Mouse (Mus musculus): ENCODE data around the gene Lbhd2.

Gene Lbhd2

GRCm38 (mm10) chr12:111447350-111447749 is 40.7 kb downstream of the Lbhd2 start:
- no peak for DNase-seq (ENCODE audit: low spot score in 2 of 2)

GRCm38 (mm10) chr12:111447898-111448760 is 41.5 kb downstream of the Lbhd2 start:
- DNase-seq (ENCODE audit: low spot score in 2 of 2): no peak

GRCm38 (mm10) chr12:111448931-111449705 is 42.5 kb downstream of the Lbhd2 start:
- no peak for DNase-seq (ENCODE audit: low spot score in 2 of 2)

- DNase-seq (ENCODE audit: low spot score in 2 of 2): no peak
Observed at GRCm38 (mm10) chr12:111450359-111450758, 43.8 kb downstream of the Lbhd2 start.

- DNase-seq (ENCODE audit: low spot score in 2 of 2): no peak
Observed at GRCm38 (mm10) chr12:111451561-111451960, 45.0 kb downstream of the Lbhd2 start.

- no peak for DNase-seq (ENCODE audit: low spot score in 2 of 2)
Observed at GRCm38 (mm10) chr12:111454021-111454420, 47.4 kb downstream of the Lbhd2 start.

GRCm38 (mm10) chr12:111454543-111455280 is 48.1 kb downstream of the Lbhd2 start:
- no peak for DNase-seq (ENCODE audit: low spot score in 2 of 2)

GRCm38 (mm10) chr12:111455311-111455846 is 48.8 kb downstream of the Lbhd2 start:
- DNase-seq (ENCODE audit: low spot score in 2 of 2): no peak

GRCm38 (mm10) chr12:111455860-111456259 is 49.3 kb downstream of the Lbhd2 start:
- DNase-seq (ENCODE audit: low spot score in 2 of 2): no peak

- DNase-seq (ENCODE audit: low spot score in 2 of 2): no peak
Observed at GRCm38 (mm10) chr12:111457742-111458141, 51.1 kb downstream of the Lbhd2 start.

Data from right cerebral cortex, postnatal 36 days (tissue).